Mouse (Mus musculus) adrenal gland, adult 10 weeks (tissue): Measurements from ENCODE around the gene Slc7a15. TPM values are rescaled to one million over a fixed set of nuclear protein-coding genes. Genes with fewer than 3 reads are reported as not detected.

Experiments used
- polyA plus RNA-seq: library from polyadenylated mRNA; stranded (reverse); fragments of 350-450 nt; fragmentation: Illumina TruSeq; extraction: RNeasy Lipid Tissue Mini Kit (QIAGEN cat#74804); gene quantifications from one replicate; pipeline ENCODE4 v1.2.3, GENCODE M21; 2014; ENCODE audit warnings: low read depth, low replicate concordance

Slc7a15 gene
- not detected for polyA plus RNA-seq

GRCm38 (mm10) chr12:8598966-8599365 lies at the start of gene Slc7a15:
Gene Slc7a15, minus strand, starts transcription at chr12:8599066.

GRCm38 (mm10) chr12:8499871-8500596 lies 98.8 kb downstream of the Slc7a15 start, which contains the start of gene Rhob:
Gene Rhob, minus strand, starts transcription at chr12:8500009.

Other genes with a start within 250 kb of the Slc7a15 start
- 246 TPM for gene Rhob, start 99.1 kb downstream of the Slc7a15 start, polyA plus RNA-seq
- gene Pum2, start 75.1 kb upstream of the Slc7a15 start, polyA plus RNA-seq = 237 TPM
- gene Sdc1, start 172.3 kb upstream of the Slc7a15 start, polyA plus RNA-seq = 2.9 TPM